Mouse (Mus musculus) heart, embryonic 11.5 days (tissue): ENCODE measurements at regions not wholly inside any gene's neighbourhood (a gene's known extent, or its start where the extent isn't known, plus 50 kb on each side); places are given as distances from the start of the nearest gene placed in this dataset.
"Not testable (repeated sequence)": the region's sequence is repeated elsewhere in the genome, so short reads cannot be mapped to it uniquely, and the experiment has no call there.

Experiments used
- ATAC-seq: fragments of 200-750 bp; cut with Nextera tagmentation; replicated peaks from 2 replicates; pipeline ENCODE4 v1.8.0; 2017; ENCODE audit warnings: moderate library complexity; ENCODE audit not compliant: insufficient number of reproducible peaks, low FRiP score, low TSS enrichment
- H3K27ac ChIP-seq: fragments of 300-500 bp; sonication (generic); 2 replicates; pipeline ENCODE4 v1.5.1; 2014; ENCODE audit warnings: mild to moderate bottlenecking, low read depth, low read length
- H3K27me3 ChIP-seq: fragments of 300-500 bp; sonication (generic); 2 replicates; pipeline ENCODE4 v1.6.1; 2014; ENCODE audit warnings: mild to moderate bottlenecking, low read length, mixed read lengths; ENCODE audit not compliant: control insufficient read depth, insufficient read depth
- H3K36me3 ChIP-seq: fragments of 300-500 bp; sonication (generic); 2 replicates; pipeline ENCODE4 v1.6.1; 2014; ENCODE audit warnings: mild to moderate bottlenecking, low read length, moderate library complexity, mixed read lengths; ENCODE audit not compliant: control insufficient read depth, insufficient read depth
- H3K4me1 ChIP-seq: fragments of 300-500 bp; sonication (generic); 2 replicates; pipeline ENCODE4 v1.6.1; 2014; ENCODE audit warnings: low read length; ENCODE audit not compliant: control insufficient read depth, insufficient read depth
- H3K4me2 ChIP-seq: fragments of 300-500 bp; sonication (generic); 2 replicates; pipeline ENCODE4 v1.6.1; 2014; ENCODE audit warnings: mild to moderate bottlenecking, moderate library complexity
- H3K4me3 ChIP-seq: fragments of 300-500 bp; sonication (generic); 2 replicates; pipeline ENCODE4 v1.5.1; 2014; ENCODE audit warnings: low read depth, low read length
- H3K9ac ChIP-seq: fragments of 300-500 bp; sonication (generic); 2 replicates; pipeline ENCODE4 v1.6.1; 2014; ENCODE audit warnings: mild to moderate bottlenecking, low read depth, low read length, moderate library complexity
- H3K9me3 ChIP-seq: fragments of 300-500 bp; sonication (generic); replicated peaks from 2 replicates; pipeline ENCODE4 v1.6.1; 2016; ENCODE audit warnings: low read length; ENCODE audit not compliant: control insufficient read depth
- WGBS: fragments of 180-500 bp; shearing (Covaris S2); extraction: QIAGEN DNeasy Blood & Tissue Kit; methylation state at CpG from one replicate; pipeline ENCODE4 v1.1.7; 2014; ENCODE audit not compliant: insufficient replicate concordance; 5-methylcytosine and 5-hydroxymethylcytosine counted together

GRCm38 (mm10) chr13:18497582-18498157, 100.2 kb upstream of the Pou6f2 start:
- H3K9ac ChIP-seq: no peak overlapping the region
- H3K4me2 ChIP-seq: peak overlapping the region; percentile 41
- H3K4me1 ChIP-seq: peaks cover 6% of the 10 kb centered on the region; the same call in 1 of the 2 replicates
- no peak overlapping the region for H3K27ac ChIP-seq
- ATAC-seq: no peak
- no peaks in the 10 kb centered on the region for H3K36me3 ChIP-seq
- WGBS: 15% methylated on average over 5 of the region's 5 CpGs
- no peak overlapping the region for H3K4me3 ChIP-seq
- no peaks in the 10 kb centered on the region for H3K27me3 ChIP-seq
- peaks cover 5% of the 10 kb centered on the region; the same call in 1 of the 2 replicates for H3K9me3 ChIP-seq

DNA sequence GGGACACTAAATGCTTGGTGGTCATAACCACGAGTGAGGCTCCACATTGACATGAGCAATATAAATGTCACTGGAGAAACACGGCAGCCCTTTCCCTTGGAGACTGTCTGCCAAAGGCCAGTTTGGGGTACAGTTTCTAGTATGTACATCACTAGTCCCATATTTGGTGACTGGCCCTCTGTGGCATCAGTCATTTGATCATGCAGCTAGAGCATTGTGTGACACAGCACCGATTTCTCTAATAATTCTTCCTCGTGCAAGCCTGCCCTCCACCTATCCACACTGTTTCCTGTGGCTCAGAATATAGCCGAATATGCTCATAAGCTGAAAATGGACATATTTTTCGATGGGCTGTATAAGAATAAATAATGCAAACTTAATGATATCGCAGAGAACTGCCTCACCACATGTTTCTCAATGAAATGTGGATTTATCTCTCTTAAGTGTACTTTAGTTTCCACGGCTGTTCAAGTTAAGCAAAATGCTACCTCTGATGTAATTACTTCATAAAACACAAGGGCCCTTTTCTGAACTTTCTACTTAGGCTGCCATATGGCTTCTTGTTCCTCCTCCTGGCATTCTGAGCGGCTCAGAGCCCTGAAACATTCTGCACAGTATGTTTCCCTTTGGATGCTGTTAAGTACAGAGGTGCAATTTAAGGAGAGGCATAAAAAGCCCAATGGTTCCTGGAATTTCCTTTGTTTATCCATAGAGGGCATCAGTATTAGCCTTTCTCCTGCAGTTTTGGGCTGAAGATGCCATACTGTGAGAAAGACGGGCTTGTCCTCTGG, 97.7 kb upstream of the Pou6f2 start:
- no peak for ATAC-seq
- Histone ChIP-seq H3K27me3 (no peaks in the 10 kb centered on the region), H3K4me3 (no peak overlapping the region), H3K4me1 (peaks cover 6% of the 10 kb centered on the region; the same call in 1 of the 2 replicates), H3K27ac (no peak overlapping the region), H3K4me2 (no peak overlapping the region), H3K36me3 (no peaks in the 10 kb centered on the region), H3K9me3 (no peaks in the 10 kb centered on the region), H3K9ac (no peak overlapping the region)
- 78% methylated on average over 10 of the region's 10 CpGs for WGBS

GRCm38 (mm10) chr13:18485785-18486184, 88.3 kb upstream of the Pou6f2 start:
- not testable (repeated sequence) for ATAC-seq, H3K36me3 ChIP-seq, H3K4me2 ChIP-seq, H3K4me1 ChIP-seq, H3K9me3 ChIP-seq, H3K27ac ChIP-seq, H3K27me3 ChIP-seq, H3K4me3 ChIP-seq, H3K9ac ChIP-seq
- 26% methylated on average over 4 of the region's 4 CpGs for WGBS

GRCm38 (mm10) chr13:18485080-18485479, 87.6 kb upstream of the Pou6f2 start:
- Histone ChIP-seq H3K9ac (no peak overlapping the region), H3K4me3 (no peak overlapping the region), H3K27me3 (no peaks in the 10 kb centered on the region), H3K4me1 (no peaks in the 10 kb centered on the region), H3K27ac (no peak overlapping the region), H3K36me3 (no peaks in the 10 kb centered on the region), H3K4me2 (no peak overlapping the region), H3K9me3 (no peaks in the 10 kb centered on the region)
- no peak for ATAC-seq
- WGBS: 74% methylated on average over 1 of the region's 1 CpGs

DNA sequence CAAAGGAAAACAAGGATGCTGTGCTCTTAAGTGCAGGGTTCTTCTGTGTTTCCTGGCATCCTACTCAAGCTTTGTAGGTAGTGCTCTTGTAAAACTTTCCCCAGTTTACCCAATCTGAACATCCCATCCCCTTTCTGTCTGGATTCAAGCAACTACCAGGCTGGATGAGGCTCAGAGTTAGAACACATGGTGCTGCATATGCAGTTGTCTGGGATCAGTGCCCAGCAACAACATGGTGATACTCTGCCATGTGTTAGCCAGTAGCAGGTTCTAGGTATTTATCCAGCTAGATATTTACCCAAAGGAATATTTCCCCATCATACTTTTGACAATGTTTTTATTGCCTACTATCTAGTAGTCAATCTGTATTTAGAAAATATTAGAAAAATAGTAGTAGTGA, 78.8 kb upstream of the Pou6f2 start:
- H3K4me1 ChIP-seq: no peaks in the 10 kb centered on the region
- H3K4me2 ChIP-seq: no peak overlapping the region
- no peaks in the 10 kb centered on the region for H3K36me3 ChIP-seq
- H3K4me3 ChIP-seq: no peak overlapping the region
- H3K9me3 ChIP-seq: no peaks in the 10 kb centered on the region
- H3K9ac ChIP-seq: no peak overlapping the region
- no peaks in the 10 kb centered on the region for H3K27me3 ChIP-seq
- no peak overlapping the region for H3K27ac ChIP-seq
- ATAC-seq: no peak

DNA sequence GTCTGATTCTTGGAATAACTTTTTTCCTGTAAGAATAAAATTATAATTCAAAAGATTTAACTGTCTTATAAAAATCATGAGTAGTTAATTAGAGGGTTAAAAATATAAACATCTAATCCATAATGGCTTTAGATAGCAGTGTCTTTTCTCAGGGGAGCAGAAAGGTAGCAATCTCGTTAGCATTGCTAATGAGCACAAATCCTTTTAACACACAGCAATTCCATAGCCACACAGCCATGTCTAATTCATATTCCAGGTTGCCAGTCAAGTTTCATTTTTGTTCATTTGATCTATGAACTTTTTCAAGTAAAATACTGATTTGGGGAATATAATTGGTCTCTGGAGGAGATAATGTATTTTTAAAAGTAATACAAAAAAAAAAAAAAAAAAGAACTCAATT, 74.0 kb upstream of the Pou6f2 start:
- Histone ChIP-seq H3K27ac (no peak overlapping the region), H3K27me3 (no peaks in the 10 kb centered on the region), H3K9me3 (no peaks in the 10 kb centered on the region), H3K4me1 (no peaks in the 10 kb centered on the region), H3K9ac (no peak overlapping the region), H3K4me2 (no peak overlapping the region), H3K36me3 (no peaks in the 10 kb centered on the region), H3K4me3 (no peak overlapping the region)
- 69% methylated on average over 1 of the region's 1 CpGs for WGBS
- ATAC-seq: no peak

GRCm38 (mm10) chr13:18465921-18466320, 68.4 kb upstream of the Pou6f2 start:
- H3K27me3 ChIP-seq: no peaks in the 10 kb centered on the region
- H3K4me1 ChIP-seq: no peaks in the 10 kb centered on the region
- ATAC-seq: no peak
- H3K27ac ChIP-seq: no peak overlapping the region
- no peak overlapping the region for H3K4me3 ChIP-seq
- 81% methylated on average over 7 of the region's 7 CpGs for WGBS
- no peak overlapping the region for H3K4me2 ChIP-seq
- no peaks in the 10 kb centered on the region for H3K36me3 ChIP-seq
- no peak overlapping the region for H3K9ac ChIP-seq
- H3K9me3 ChIP-seq: no peaks in the 10 kb centered on the region

DNA sequence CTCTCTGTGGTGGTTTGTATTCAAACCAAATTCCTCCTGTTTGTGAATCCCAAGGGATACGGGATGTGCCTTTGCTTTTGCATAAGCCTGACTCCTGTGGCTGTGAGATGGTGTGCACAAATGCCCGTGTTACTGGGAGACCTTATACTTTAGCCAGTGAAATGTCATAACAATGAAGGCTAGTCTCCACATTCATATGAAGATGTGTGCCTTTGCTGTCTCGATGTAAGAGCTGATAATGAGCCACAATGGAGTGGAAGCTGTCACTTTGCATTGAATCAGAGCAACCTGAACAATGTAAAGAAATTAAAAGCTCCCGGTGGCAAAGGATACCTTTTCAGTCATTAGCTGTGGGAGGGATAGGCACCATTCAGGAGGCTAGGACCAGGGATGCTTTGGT, 64.7 kb upstream of the Pou6f2 start:
- Histone ChIP-seq H3K4me1 (no peaks in the 10 kb centered on the region), H3K9me3 (no peaks in the 10 kb centered on the region), H3K9ac (no peak overlapping the region), H3K27ac (no peak overlapping the region), H3K4me2 (no peak overlapping the region), H3K4me3 (no peak overlapping the region), H3K27me3 (no peaks in the 10 kb centered on the region), H3K36me3 (no peaks in the 10 kb centered on the region)
- 54% methylated on average over 4 of the region's 4 CpGs for WGBS
- no peak for ATAC-seq
